Mouse (Mus musculus) telencephalon, adult 2 months (tissue): ENCODE data around the gene Serpinb6b.

Source experiments
- DNase-seq: peaks from one replicate; pipeline ENCODE4 v3.0.0-alpha.2; 2011; ENCODE audit warnings: low read depth, low spot score

Gene Serpinb6b

DNA sequence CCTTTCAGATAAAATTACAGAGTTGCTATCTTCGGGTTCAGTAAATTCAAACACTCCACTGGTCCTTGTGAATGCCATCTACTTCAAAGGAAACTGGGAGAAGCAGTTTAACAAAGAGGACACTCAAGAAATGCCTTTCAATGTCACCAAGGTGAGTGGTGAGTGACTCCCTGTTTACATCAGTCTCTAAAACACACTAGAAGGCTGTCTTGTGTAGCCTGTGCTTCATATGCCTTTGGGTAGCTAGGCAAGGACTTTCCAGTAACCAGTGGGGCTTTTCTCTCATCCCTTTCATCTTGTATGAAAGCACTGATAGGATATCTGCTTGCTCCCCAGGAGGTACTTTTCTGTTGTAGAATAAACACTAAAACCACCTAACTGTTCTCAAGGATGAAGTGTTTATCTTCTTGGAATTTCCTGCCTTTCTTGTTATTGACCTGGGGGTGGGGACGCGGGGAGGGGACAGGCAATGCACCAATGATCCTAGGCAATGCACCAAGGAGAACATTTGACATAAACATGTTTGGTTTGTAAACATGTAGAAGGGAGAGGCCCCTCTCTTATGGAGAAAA lies 10.0 kb downstream of the Serpinb6b start:
- DNase-seq = no peak

DNA sequence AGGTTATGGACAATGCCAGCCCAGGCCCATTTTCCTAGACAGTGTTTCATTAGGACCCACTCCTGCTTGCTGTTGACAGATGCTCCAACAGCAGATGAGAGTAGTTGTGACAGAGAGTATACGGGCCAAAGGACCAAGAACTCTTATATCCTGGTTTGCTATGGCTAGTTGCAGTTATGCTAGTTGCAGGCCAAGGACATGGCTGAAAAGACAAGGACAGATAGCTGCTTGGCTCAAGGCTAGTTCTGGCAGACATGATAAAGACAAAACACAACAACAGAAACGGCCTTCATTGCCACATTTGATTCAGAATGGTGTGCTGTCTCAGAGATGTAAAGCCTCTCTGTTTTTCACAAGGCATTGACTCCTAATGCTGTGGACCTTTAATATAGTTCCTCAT lies 10.7 kb downstream of the Serpinb6b start:
- DNase-seq = no peak

GRCm38 (mm10) chr13:32982556-32983042 lies 17.6 kb downstream of the Serpinb6b start:
- DNase-seq = no peak

- DNase-seq = no peak
Measured at GRCm38 (mm10) chr13:32986256-32986655, 21.2 kb downstream of the Serpinb6b start.

DNA sequence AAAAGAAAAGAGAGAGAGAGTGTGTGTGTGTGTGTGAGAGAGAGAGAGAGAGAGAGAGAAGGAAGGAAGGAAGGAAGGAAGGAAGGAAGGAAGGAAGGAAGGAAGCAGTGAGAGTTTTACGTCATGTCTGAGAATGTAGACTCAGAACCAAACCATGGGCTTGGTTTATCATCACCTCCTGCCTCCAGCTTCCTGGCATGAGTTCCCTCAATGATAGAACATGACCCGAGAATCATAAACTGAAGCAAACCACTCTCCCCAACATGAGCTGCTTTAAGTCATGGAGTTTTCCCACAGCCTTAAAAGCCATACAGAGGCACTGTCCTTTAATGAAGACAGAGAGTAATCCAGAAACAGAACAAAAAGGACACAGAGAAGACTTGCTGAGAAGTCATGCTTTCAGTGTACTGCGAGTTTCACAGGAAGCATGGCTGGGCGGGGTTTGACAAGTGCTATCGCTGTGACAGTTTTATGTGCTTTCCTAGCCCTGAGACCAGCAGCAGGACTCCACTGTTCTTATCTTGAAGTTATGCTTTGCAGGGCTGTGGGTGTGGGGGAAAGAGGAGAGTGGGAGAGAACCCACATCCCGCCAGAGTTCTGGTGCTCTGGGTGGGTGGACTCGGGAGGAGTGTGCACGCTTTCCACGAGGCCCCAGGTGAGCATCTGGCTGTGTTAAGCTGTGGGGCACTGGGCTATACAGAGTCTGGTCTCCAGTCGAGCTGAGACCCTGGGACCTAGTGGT lies 28.3 kb downstream of the Serpinb6b start:
- no peak for DNase-seq

DNA sequence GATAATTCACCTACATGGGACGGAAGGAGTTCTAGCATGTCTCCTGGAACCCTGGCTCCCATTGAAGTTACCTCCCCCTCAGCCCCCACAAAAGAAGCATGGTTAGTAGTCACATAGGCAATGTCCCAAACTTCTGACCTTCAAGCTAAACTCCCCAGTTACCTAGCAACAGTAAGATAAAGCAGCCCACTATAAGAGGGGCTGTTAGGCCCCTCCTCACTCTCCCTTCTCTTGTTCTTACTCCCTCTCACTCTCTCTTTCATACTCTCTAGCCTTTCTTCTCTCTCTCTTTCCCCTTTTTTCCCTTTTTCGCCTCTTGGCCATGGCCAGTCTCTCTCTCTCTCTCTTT lies 28.9 kb downstream of the Serpinb6b start:
- no peak for DNase-seq

DNA sequence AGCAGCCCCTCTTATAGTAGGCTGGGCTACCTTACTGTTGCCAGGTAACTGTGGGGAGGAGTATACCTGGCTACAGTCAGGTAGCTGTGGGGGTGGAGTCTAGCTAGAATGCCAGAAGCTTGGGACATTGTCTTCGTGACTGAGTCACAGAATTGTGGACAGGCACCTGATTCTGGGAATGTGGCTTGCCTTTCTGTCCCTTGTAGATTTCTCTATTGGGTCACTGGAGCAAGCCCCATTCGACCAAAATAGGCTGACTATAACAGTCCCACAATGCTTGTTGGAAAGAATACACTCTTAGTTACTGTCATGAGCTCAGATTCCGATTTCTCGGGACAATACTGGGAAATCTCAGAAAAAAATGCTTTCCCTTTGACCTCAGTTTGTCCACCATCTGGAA lies 30.0 kb downstream of the Serpinb6b start:
- no peak for DNase-seq

- no peak for DNase-seq
Measured at GRCm38 (mm10) chr13:33001341-33001740, 36.3 kb downstream of the Serpinb6b start.

GRCm38 (mm10) chr13:33002950-33003349 lies 37.9 kb downstream of the Serpinb6b start, which contains the start of gene Serpinb9:
TSS of gene Serpinb9 (plus strand) at chr13:33003250.
- no peak for DNase-seq

GRCm38 (mm10) chr13:33003523-33004413 lies 38.8 kb downstream of the Serpinb6b start:
- no peak for DNase-seq

GRCm38 (mm10) chr13:33004414-33005105 lies 39.6 kb downstream of the Serpinb6b start:
- peak; percentile 53 for DNase-seq

- DNase-seq = no peak
Measured at GRCm38 (mm10) chr13:33005501-33006075, 40.6 kb downstream of the Serpinb6b start.

- DNase-seq = no peak
Measured at GRCm38 (mm10) chr13:33006555-33006954, 41.5 kb downstream of the Serpinb6b start.

- no peak for DNase-seq
Measured at GRCm38 (mm10) chr13:33012395-33012794, 47.4 kb downstream of the Serpinb6b start.

DNA sequence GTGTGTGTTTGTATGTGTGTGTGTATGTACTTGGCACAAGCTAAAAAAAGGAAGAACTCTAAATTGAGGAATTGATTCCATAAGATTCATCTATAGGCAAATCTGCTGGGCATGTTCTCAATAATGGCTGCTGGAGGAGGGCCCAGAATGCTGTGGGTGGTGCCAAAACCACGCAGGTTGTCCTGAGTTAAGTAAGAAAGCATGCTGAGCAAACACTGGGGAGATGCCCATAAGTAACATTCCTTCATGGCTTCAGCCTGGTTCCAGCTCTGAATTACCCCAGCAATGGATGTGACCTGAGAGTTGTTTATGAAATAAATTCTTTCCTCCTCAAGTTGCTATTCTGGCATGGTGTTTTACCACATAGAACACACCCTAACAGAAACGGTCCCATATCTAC lies 48.3 kb downstream of the Serpinb6b start:
- no peak for DNase-seq

DNA sequence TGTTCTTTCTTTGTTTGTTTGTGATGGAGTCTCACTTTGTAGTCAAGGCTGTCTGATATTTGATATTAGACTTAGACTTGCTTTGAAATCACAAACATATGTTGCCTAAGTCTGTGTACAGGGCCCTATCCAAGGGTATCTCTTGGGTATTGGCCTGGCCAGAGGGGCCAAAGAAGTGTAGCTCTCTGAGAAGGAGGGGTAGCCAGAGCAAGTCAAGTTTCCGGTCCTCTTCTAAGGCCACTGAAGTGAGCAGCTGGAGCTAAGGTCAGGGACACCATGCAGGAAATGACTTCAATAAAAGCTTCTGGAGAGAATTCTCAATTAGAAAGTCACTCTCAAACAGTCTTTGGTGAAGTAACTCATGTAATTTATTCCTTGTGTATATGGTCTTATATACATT lies 57.4 kb downstream of the Serpinb6b start:
- no peak for DNase-seq

DNA sequence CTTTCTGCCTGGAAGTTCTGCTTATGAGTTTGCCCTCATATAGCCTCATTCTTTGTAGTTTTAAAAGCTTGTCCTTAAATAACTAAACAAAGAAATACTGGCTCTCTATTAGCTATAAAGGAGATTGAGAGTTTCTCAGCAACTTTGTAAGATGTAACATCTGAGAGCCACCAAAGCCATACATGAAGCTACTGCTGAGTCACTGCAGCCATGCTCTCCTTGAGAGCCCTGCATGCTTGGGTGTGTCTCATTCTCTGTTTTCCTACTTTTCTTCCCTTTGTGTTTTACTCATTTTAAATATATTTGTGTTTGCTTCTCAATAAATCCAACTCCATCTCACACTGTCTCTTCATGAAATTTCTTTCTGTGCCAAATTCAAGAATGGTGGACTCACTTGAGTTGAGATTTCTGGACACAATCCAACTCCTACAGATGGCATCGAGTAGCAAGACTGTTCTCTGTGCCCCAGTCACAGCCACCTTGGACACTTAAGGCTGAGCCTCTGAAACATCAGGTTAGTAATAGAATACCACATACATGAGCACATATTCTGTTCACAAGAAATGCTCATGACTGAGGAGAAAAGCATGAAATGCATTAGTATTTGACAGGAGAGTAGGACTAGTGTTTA lies 61.5 kb downstream of the Serpinb6b start:
- DNase-seq = no peak

DNA sequence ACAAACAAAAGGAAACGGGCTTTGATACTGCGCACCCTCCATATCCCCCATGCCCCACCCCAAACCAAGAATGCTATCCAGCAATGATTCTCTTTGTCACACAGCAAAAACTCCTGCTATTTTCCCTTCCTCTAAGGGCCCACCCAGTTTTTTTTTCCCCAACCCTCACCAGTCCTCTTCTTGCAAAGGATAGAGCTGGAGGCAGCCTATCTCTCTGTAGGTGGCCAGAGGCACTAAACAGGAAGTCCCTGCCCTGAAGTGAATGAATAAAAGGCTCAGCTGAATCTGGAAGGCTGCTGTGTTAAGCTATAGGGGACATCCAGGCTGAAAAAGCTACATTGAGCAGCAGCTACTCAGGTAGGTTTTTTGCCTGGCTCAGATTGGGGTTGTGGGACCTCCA lies 62.2 kb downstream of the Serpinb6b start, which contains the start of gene Serpinb9b:
TSS of gene Serpinb9b (plus strand) at position 173 of the 400 bp plus-strand sequence.
- DNase-seq = no peak

DNA sequence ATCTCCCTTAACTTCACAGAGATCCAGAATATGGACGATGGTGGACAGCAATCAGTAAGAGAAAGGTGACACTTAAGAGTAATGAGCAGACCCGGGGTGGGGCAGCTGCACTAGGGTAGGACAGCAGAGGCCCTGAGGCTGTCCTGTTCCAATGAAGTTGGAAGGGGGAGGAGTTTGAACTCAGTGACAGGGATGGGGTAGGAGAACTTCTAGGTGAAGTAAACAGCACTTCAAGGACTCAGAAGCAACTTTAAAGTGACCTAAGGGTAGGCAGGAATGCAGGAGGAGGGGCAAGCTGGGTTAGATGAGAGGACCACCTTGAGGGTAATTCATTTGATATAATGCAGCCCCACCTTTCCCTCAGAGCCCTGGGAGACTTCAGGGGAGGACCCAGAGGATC lies 63.1 kb downstream of the Serpinb6b start:
- no peak for DNase-seq

GRCm38 (mm10) chr13:33028550-33028949 lies 63.5 kb downstream of the Serpinb6b start:
- DNase-seq = no peak
